Mouse (Mus musculus): ENCODE results near the gene 1700019D03Rik. TPM values are rescaled to one million over a fixed set of nuclear protein-coding genes. Genes with fewer than 3 reads are reported as not detected.
"Not testable (repeated sequence)": the region's sequence is repeated elsewhere in the genome, so short reads cannot be mapped to it uniquely, and the experiment has no call there.

1700019D03Rik gene
- polyA plus RNA-seq, 1 experiment = 15.2 TPM

DNA sequence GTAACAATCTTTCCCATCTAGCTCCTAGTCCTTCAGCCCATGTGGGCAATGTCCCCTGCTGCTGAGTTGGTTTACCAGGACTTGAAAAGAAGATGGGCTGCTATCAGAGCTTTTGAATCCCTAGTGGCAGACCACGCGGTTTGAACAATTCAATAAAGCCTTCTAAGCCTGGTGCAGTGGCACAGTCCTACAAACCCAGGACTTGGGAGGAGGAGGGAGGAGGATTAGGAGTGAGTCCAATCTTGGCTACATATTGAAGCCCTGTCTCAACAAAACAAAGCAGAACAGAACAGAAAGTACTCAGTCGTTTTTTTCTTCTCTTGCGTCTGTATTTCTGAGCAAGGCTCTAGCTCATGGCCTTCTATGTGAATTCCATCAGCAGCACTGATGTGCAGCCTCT lies 63.2 kb downstream of the 1700019D03Rik start:
- DNase-seq (ENCODE audit: extremely low spot score in 1 of 2, low spot score in 1 of 2) = no peak

DNA sequence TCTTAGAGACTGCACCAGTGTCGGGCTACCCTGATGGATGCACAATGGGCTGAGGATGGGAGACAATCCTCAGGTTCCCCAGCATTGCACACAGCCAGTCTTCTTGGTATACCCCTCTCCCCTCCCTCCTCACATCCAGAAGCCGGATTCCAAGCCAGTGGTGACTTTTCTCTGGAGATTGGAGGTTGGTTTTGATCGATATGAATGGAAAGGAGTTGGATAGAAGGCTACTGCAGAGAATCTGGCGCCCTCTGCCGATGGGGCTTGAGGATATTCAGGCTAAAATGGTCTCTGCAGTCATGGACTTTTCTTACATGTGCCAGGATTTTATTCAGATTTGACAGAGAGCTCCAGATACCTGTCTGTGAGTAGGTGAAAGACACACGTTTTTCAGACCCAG lies 64.9 kb downstream of the 1700019D03Rik start:
- DNase-seq (ENCODE audit: extremely low spot score in 1 of 2, low spot score in 1 of 2) = peak in 1 of 2 experiments; percentile 79

DNA sequence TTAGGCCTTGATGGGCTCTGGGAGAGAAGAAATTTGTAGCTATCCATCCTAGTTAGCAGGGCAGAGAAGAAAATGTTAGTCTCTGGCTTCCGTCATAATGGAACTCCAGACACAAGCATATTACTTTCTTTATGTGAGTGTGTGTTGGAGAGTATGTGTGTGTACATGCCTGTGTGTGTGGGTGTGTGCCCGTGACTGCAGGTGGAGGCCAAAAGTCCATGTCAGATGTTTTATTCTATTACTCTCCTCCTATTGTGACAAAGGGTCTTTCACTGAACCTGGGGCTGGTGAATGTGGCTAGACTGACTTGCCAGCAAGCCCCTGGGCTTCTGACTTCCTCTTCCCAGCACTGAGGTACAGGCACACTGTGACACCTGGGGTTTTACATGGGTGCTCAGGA lies 65.5 kb downstream of the 1700019D03Rik start:
- no peak for DNase-seq (ENCODE audit: extremely low spot score in 1 of 2, low spot score in 1 of 2)

DNA sequence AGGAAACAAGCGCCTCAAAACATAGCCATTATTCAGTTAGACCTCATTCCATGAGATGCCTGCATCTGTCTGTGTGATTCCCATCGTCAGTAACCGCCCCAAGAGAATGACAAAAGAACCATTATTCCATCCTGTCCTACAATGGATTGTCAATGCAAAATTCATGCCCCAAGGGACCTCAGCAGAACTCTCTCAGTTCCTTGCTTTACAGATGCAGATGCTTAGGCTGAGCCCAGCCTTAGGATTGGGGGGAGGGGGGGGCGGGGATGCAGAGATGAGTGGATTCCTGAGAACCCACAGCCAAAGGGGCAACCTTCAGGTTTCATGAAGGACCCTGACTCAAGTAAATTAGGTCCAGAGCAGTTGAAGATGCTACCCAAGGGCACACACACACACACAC lies 66.4 kb downstream of the 1700019D03Rik start:
- no peak for DNase-seq (ENCODE audit: extremely low spot score in 1 of 2, low spot score in 1 of 2)

DNA sequence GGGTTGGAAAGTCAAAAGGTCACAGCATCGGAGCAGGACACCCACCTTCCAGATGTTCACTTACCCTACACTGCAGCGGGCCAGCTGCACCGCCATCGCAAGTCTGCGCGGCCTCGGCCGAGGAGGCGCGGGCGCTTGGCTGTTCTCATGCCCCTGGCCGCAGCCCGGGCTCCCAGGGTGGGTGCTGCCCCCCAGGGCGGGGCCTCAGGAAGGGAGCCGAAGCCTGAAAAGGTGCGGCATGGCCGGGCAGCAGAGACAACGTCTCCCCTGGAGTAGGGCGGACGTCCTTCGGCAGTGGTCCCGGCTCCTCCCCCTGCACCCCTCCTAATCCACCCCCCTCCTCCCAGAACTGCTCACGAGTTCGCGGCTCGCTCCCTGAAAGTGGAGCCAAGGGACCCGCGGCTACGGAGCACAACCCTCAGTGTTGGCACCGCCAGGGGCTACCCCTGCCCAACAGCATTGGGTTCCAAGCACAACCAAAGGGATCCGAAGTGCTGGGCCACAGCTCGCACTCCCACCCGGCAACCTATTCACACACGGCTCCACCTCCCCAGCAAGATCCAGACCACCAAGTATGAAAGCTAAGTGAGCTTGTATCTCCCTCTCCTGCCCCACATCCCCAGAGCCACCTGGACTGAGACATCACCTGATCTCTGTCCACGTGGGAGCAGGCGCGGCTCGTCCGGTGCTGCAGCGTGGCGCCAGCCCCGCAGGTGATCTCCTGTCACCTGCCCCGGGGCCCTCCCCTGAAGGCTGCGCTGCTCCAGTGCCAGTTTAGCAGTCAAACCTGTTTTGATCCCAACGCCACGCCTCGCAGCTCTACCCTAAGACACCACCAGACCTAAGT lies 67.2 kb downstream of the 1700019D03Rik start:
- peak in 1 of 2 experiments; percentile 28 for DNase-seq (ENCODE audit: extremely low spot score in 1 of 2, low spot score in 1 of 2)

DNA sequence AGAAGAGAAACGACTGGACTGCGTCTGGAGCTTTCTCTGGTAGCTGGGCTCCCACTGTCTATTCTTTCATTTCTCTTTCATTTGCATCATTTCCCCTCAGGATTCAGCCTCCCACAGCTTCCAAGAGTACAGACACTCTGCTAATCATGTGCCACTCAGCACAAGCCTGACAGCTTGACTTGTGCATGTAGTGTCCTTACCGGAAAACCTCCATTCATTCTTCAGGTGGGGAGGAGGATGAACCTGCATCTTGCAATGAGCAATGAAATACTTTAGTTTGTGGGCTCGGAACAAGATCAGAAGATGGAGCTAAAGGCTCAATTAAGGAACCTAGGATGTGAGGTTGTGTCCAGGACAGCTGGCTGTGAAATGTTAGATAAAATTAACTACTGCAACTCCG lies 67.8 kb downstream of the 1700019D03Rik start:
- DNase-seq (ENCODE audit: extremely low spot score in 1 of 2, low spot score in 1 of 2) = peak in 1 of 2 experiments; percentile 59

DNA sequence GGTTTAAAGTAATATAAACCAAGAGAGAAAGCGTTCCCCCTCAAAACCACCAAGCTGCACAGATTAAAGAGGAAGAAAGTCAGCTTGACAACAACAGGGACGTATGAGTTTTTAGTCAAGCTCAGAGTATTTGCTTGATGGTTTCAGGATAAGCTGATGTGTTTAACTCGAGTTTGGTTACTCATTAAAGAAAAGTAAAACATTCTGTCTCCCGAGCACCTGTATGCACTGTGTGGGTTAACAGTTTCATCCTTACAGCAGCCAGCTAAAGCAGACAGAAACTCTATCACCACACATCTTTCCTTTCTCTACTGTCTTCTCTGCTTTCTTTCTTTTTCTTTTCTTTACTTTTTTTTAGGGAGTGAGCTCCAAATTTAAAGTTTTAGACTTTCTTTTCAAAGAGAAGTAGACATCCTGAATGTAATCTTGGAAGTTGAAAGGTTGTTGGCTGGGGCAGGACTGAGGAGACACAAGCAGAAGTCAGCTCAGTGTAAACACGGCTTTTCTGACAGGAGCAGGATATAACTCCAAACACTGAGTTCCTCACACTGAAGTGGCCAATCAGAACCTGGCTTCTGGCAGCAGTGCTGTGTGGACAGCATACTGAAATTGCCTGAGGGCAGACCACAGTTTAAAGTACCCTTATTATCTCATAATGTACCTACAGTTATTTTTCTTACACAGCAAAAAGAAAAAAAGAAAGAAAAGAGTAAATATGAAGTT lies 68.7 kb downstream of the 1700019D03Rik start:
- DNase-seq (ENCODE audit: extremely low spot score in 1 of 2, low spot score in 1 of 2) = peak in 1 of 2 experiments; percentile 30

DNA sequence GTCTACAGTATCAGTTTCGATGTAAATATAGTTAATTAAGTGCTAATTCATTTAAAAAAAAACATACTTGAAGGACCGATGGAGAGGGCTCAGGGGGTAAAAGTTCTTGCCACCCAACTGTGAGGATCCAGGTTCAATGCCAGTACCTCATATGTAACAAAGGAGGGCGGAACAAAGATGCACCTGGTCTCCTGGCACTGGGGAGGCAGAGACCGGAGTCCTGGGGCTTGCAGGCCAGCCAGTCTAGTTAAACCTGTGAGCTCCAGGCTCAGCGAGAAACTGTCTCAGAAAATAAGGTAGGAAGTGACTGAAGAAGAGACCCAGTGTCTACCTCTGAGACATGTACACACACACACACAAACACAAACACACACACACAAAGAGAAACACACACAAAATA lies 72.1 kb downstream of the 1700019D03Rik start:
- no peak for DNase-seq (ENCODE audit: extremely low spot score in 1 of 2, low spot score in 1 of 2)

DNA sequence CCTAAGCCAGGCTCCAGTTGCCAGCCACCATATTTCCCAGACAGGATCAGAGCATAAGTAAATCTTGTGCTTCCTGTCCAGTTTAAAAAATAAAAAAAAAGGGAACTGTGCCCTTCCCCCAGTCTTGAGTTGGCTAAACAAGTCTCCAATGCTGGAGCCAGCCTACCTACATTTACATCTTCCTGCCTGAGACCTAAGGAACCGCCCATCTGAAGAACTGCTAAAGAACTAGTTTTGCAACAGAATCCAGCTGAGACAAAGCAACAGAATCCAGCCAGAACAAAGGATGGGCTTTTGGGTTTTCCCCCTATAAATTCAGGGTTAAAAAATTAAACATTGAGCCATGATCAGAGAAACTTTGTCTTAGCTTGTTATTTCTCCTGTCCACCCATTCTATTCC lies 81.0 kb downstream of the 1700019D03Rik start:
- no peak for DNase-seq (ENCODE audit: extremely low spot score in 1 of 2, low spot score in 1 of 2)

DNA sequence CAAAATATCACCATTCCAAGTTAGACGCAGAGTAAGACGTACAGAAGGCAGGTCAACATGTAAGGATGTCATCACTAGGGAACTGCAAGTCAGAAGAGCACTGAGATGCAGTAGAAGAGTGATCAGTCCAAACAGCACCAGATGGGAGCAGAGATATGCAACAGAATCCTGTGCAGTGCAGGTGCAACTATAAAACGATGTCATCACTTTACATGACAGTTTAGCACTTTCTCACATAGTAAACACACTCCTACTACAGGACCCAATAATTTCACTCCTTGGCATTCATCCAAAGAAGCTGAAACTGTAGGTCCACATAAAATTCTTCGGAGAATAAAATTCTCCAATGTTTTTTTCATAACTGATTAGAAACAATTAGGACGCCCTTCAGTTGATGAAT lies 85.5 kb downstream of the 1700019D03Rik start:
- DNase-seq (ENCODE audit: extremely low spot score in 1 of 2, low spot score in 1 of 2) = no peak

DNA sequence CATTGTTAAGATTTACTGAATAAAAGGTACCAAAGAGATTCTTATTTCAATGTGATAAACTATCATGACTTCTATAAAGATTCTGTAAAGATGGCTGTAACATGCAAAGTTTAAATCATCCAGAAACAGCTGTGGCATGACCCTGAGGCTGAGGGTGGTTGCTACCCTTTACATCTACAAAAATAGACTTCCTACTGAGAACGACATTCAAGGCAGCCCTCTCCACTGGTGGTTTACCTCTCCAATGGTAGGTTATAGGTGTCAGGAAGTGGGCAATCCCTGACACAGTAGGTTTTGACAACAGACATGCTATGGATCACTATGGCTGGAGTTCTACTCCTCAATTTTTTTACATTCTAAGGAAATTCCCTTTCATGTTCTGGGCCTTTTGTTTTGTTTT lies 95.5 kb downstream of the 1700019D03Rik start:
- DNase-seq (ENCODE audit: extremely low spot score in 1 of 2, low spot score in 1 of 2) = not testable (repeated sequence)

DNA sequence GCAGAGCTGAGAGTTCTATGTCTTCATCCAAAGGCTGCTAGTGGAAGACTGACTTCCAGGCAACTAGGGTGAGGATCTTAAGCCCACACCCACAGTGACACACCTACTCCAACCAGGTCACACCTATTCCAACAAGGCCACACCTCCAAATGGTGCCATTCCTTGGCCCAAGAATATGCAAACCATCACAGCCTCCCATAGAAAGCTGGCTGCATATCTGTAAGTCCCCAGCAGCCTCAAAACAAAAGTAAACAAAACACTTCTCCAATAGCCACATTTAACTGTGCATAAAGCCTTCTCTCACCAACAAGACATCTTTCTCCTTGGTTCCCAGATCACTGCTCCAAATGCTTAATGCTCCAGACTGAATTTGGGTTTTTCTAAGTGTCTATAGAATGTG lies 101.1 kb downstream of the 1700019D03Rik start:
- not testable (repeated sequence) for DNase-seq (ENCODE audit: extremely low spot score in 1 of 2, low spot score in 1 of 2)

DNA sequence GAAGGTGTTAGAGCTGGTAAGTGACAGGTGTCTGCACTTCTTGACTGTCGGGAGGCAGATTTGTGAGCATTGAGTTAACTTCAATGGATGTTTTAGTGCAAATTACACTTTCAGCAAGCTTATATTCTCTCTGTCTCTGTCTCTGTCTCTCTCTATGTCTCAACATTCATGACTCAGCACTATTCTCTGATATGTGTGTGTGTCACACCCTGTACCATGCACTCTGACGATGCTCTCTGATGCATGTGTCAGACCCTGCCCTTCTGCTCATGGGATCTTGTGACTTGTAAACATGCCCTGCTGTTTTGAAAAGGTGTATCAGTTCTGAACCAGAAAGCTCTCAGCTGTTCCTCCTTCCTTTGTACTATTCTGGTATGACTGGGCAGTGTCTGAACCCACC lies 103.3 kb downstream of the 1700019D03Rik start:
- DNase-seq (ENCODE audit: extremely low spot score in 1 of 2, low spot score in 1 of 2) = no peak

DNA sequence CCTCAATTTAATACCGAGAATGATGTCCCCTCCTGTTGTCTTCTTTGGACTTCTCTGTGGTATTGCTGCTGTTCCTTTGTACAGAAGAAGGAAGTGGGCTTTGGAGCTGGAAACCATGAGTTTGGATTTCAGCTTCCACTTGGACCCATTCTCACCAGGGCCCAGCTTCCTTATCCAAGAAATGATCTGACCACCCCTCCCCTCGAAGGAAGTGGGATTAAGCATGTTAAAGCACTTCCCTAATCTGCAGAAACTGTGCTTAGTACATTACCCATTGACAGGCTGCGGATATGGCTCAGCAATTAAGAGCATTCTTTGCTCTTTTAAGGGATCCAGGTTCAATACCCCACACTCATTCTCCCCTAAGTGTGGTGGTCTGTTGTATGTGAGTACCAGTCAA lies 110.2 kb downstream of the 1700019D03Rik start:
- no peak for DNase-seq (ENCODE audit: extremely low spot score in 1 of 2, low spot score in 1 of 2)

DNA sequence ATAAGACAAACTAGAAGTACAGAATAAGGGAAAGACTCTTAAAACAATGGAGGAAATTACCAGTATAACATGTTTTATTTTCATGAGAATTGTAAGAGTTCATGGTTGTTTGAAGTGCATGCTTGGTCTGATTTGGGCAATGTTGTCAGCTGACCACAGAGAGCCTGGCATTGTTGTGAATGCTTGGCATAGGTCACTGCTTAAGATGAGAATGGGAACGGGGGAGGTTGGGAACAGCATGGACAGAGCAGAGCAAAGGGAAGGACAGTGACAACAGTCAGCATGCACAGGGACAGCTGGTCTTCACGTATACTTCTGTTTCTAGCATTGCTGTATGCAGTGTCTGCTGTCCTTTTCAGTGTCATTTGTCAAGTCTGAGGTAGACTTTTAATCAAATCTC lies 135.8 kb downstream of the 1700019D03Rik start:
- no peak for DNase-seq (ENCODE audit: extremely low spot score in 1 of 2, low spot score in 1 of 2)

Other genes starting within 250 kb of the 1700019D03Rik start
- 30.4 and 31.4 TPM in 2 replicates for gene Inpp1, start 202.5 kb downstream of the 1700019D03Rik start, polyA plus RNA-seq (2012; rRNA removed)
- gene Hibch, start 175.2 kb downstream of the 1700019D03Rik start, polyA plus RNA-seq (2012; rRNA removed) = 19.1 and 22.0 TPM in 2 replicates
- gene Mstn, start 41.5 kb upstream of the 1700019D03Rik start, polyA plus RNA-seq (2012; rRNA removed) = 0.11 and 0.34 TPM in 2 replicates
- not detected in 2 replicates for gene 1700019A02Rik, start 167.5 kb upstream of the 1700019D03Rik start, polyA plus RNA-seq (2012; rRNA removed)

Data from frontal cortex, adult 2 months (tissue).